Mouse (Mus musculus): ENCODE measurements at regions not wholly inside any gene's neighbourhood (a gene's known extent, or its start where the extent isn't known, plus 50 kb on each side); places are given as distances from the start of the nearest gene placed in this dataset.

DNA sequence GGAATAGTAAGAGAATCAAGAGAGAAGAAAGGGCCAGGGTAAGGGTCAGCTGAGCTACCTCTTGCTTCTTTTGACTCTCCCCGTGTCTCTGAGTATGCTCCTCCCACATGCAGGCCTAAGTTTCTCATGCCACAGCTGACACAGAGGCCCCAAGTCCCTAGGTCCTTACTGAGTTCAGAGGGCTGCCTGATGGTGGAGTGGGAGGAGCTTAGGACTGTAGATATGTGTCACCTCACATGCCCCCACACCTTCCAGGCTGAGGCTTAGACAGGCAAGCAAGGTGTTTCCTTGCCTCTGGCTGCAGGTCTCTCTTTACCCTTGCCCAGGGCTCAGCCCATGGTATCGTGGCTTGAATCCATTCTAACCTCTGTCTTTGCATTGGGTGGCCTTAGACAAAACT lies 131.8 kb upstream of the Ccnd1 start:
- no peak; a peak in 1 of 4 replicates for ATAC-seq (replicated peaks in 1 of 2; ENCODE audit: insufficient read depth in 1 of 2, low FRiP score in 2 of 2, low TSS enrichment in 1 of 2, low read depth in 1 of 2, poor library complexity in 2 of 2, severe bottlenecking in 2 of 2)

DNA sequence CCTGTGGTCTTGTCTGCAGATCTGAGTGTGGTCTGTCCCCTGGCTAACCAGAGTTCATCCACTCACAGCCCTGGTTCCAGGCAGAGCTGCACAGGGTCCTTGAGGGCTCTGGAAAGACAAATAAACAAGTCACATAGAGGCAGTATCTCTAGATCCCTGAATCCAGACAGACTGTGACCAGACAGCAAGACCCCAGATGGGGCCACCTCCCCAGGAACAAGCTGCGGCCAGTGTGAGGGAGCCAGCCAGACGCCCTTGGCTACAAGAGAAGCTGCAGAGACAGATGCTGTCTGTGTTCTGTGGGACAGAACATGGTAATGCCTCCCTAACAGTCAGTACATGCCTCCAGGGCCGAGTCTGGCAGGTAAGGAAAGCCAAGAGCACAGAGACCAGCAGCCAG lies 127.6 kb upstream of the Ccnd1 start:
- no peak for ATAC-seq (replicated peaks in 1 of 2; ENCODE audit: insufficient read depth in 1 of 2, low FRiP score in 2 of 2, low TSS enrichment in 1 of 2, low read depth in 1 of 2, poor library complexity in 2 of 2, severe bottlenecking in 2 of 2)

DNA sequence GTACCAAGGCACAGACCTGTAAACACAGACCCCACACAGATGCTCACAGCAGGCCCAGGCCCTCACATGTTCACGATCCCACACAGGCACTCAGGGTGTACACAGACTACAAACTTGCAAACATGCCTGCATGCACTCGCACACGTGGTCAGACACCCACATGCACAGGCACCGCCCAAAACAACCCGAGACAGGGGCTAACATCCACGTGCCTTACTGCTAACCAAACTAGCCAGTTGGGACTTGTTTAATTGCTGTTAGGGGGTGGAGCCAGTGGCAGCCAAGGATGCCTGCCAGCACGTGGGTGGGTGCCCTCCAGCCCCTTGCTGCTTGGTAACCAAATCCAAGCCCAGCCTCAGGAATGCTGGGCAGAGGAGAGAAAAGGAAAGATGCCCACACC lies 116.6 kb upstream of the Ccnd1 start:
- no peak for ATAC-seq (replicated peaks in 1 of 2; ENCODE audit: insufficient read depth in 1 of 2, low FRiP score in 2 of 2, low TSS enrichment in 1 of 2, low read depth in 1 of 2, poor library complexity in 2 of 2, severe bottlenecking in 2 of 2)

DNA sequence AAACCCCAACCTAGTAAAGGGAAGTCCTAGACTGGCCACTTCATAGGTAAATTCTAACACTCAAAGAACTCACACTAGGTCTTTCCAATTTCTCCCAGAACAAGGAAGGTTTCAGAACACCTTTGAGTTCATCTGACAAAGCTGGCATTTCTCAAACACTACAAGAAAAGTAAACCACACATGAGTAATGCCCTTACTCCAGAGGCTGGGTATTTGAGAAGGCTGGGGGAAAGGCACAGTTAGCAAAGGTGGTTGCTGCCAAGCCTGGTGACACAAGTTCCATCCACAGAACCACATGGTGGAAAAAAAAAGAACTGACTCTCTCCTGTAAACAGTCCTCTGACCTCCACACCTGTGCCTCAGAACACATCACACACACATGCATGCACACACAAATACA lies 111.9 kb upstream of the Ccnd1 start:
- no peak for ATAC-seq (replicated peaks in 1 of 2; ENCODE audit: insufficient read depth in 1 of 2, low FRiP score in 2 of 2, low TSS enrichment in 1 of 2, low read depth in 1 of 2, poor library complexity in 2 of 2, severe bottlenecking in 2 of 2)

DNA sequence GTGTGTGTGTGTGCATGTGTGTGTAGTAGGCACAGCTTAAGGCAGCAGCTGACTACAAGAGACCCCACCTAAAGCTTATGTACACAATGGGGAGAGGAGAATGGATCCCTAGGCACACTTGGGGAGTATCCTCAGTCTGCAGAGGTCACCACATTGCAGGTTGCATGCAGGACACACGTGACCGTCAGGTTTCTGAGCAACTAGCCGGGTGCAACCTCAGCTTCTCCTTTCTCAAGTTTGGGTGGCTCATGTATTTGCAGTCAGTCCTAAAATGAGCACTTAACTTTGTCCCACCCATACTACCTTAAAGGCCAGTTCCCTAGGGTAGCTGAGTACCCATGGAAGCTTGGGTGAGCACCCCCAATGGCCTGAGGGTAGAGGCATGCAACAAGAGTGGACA lies 111.0 kb upstream of the Ccnd1 start:
- peak; percentile 38 to 60; a peak in 3 of 4 replicates for ATAC-seq (replicated peaks in 1 of 2; ENCODE audit: insufficient read depth in 1 of 2, low FRiP score in 2 of 2, low TSS enrichment in 1 of 2, low read depth in 1 of 2, poor library complexity in 2 of 2, severe bottlenecking in 2 of 2)

DNA sequence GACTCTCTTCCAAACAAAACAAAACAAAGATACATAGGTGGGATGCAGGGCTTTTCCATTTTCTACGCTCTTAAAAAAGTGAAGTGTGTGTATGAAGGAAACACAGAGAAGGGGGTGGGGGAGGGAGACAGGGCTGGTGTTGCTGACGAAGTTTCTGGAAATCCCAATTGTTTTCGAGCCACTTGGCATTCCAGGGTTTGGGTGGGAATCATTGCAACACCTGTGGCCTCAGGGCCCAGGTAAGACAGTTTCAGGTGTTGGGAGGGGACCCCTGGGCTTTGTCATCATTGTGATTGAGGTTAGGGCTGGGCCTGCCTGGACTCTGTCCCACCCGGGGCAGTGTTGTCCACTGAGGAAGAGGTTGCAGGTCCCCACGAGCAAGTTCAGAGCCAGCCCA lies 108.8 kb upstream of the Ccnd1 start:
- ATAC-seq (replicated peaks in 1 of 2; ENCODE audit: insufficient read depth in 1 of 2, low FRiP score in 2 of 2, low TSS enrichment in 1 of 2, low read depth in 1 of 2, poor library complexity in 2 of 2, severe bottlenecking in 2 of 2), result no peak

DNA sequence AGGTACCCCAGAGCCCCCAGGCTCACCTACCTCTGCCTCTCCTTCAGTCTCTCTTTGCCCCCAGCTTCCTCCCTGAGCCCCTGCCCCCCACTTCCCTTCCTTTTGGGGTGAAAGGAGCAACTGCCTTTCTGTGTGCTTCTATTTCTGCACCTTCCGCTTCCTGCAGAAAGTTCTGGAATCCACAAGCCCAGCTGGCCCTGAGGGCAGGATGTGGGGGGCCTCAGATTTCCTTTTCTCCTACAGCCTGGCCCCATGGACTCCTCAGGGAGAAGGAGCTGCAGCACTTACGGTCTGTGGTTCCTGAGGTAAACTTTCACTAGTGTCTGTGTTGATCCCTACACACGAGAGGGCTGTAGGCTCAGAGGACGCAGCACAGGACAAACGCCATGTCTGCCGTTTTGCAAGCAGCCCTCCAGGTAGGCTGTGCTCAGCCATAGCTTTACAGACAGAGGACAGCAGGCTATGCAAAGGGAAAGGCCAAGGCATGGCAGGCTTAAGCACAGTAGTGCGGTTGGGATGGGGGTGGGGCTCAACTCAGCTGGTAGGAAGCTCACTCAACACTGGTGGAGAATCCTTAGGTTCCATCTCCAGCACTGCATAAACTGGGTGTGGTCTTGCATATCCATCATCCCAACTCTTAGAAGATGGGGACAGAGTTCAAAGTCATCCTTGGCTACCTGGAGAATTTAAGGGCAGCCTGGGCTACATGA lies 108.2 kb upstream of the Ccnd1 start:
- ATAC-seq (replicated peaks in 1 of 2; ENCODE audit: insufficient read depth in 1 of 2, low FRiP score in 2 of 2, low TSS enrichment in 1 of 2, low read depth in 1 of 2, poor library complexity in 2 of 2, severe bottlenecking in 2 of 2), result peak; percentile 46 to 51

DNA sequence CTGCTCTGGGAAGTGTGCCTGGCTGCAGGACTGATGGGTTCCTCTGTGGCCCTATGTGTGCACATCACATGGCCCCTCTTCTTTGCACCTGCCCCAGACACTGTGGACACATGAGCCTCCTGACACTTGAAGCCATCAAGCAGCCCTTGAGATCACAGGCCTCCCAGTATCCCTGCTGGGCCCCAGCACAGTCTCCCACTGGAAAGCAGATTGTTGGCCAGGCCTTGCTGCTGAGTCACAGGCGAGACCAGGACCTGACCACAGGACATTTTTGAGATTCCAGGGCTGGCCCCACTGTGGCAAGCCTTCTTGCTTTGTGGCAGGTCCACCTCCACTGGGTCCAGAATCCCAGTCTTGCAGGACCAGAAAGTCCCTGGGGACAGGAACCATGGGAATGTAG lies 105.5 kb upstream of the Ccnd1 start:
- no peak for ATAC-seq (replicated peaks in 1 of 2; ENCODE audit: insufficient read depth in 1 of 2, low FRiP score in 2 of 2, low TSS enrichment in 1 of 2, low read depth in 1 of 2, poor library complexity in 2 of 2, severe bottlenecking in 2 of 2)

DNA sequence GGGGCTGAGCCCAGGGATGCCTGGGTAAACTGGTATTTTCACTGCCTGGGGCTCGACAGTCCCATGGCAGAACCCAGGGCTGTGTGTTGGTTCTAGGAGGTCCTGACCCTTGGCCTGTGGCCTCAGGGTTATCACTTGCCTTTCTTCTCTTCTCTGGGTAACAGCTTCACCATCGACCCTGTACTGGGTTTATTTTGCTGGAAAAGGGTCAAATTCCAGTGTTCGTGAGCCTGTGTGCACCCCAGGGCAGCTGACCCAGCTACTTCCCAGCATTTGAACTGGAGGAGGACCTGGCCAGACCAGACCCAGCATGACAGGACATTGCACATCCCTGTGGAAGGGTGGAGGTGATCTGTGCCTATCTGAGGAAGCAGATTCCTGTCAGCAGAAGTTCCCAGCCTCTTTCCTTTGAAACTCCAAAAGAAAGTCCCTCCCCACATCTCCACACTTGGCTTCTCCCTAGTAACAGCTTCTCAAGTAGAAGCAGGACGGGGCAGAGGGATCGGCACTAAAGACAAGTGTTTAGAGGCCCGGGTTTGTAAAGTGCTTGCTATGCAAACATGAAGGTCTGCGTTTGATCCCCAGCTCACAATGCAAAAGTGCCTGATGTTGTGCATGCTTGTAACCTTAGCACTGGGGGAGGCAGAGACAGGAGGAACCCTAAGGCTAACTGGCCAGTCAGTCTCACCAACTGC lies 103.9 kb upstream of the Ccnd1 start:
- ATAC-seq (replicated peaks in 1 of 2; ENCODE audit: insufficient read depth in 1 of 2, low FRiP score in 2 of 2, low TSS enrichment in 1 of 2, low read depth in 1 of 2, poor library complexity in 2 of 2, severe bottlenecking in 2 of 2), result no peak

DNA sequence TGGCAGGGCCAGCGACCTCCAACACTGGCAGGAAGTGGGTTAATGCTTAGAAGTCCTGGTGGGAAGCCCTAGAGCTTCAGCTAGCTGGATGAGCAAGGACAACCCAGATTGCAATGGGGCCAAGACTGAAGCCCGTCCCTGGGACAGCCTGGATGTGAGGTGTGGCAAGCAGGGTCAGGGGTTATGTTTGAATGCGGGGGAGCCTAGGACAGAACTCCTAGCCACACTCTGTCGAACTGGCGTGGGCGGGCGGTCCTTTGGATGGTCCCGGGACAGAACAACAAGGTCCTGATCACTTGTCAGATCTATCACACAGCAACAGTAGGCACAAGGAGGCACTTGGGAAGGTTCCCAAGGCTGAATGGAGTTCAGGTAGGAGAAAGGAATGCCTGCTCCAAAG lies 101.1 kb upstream of the Ccnd1 start:
- ATAC-seq (replicated peaks in 1 of 2; ENCODE audit: insufficient read depth in 1 of 2, low FRiP score in 2 of 2, low TSS enrichment in 1 of 2, low read depth in 1 of 2, poor library complexity in 2 of 2, severe bottlenecking in 2 of 2), result no peak

DNA sequence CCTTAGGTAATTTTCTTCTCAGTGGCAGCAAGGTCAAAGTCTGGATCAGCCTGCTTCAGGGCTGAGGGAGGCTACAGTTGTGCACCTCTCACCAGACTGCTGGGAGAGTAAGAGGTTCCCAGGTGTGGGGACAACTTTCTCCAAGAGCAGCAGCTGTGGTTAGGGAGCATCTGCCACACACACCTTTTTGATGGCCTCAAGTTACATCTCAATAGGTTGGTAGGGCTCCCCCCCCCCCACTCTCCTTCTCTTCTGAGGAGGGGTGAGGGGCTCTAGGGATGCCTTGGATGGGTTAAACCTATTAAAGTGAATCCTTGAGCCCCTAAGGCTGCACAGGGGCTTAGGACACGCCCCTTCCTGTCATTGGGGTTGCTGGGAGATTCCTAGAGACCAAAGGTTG lies 94.7 kb upstream of the Ccnd1 start:
- ATAC-seq (replicated peaks in 1 of 2; ENCODE audit: insufficient read depth in 1 of 2, low FRiP score in 2 of 2, low TSS enrichment in 1 of 2, low read depth in 1 of 2, poor library complexity in 2 of 2, severe bottlenecking in 2 of 2), result no peak

DNA sequence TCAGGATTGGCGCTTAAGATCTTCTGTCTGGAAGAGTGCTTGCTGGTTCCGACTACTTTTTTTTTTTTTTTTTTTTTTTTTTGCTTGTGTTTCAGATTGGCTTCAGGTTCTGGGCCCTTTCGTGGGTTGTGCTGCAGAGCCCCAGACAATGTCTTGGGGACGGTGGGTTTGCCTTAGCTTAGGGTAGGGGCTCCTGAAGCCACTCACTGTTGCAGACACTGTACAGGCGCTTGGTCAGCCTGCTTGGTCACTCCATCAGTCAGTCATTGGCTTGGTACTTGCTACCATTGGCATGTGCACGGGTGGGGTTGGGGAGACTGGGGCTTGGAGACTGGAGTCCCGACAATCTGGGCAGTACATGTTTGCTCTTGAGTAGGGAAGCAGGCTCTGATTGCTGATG lies 91.5 kb upstream of the Ccnd1 start:
- ATAC-seq (replicated peaks in 1 of 2; ENCODE audit: insufficient read depth in 1 of 2, low FRiP score in 2 of 2, low TSS enrichment in 1 of 2, low read depth in 1 of 2, poor library complexity in 2 of 2, severe bottlenecking in 2 of 2), result no peak

DNA sequence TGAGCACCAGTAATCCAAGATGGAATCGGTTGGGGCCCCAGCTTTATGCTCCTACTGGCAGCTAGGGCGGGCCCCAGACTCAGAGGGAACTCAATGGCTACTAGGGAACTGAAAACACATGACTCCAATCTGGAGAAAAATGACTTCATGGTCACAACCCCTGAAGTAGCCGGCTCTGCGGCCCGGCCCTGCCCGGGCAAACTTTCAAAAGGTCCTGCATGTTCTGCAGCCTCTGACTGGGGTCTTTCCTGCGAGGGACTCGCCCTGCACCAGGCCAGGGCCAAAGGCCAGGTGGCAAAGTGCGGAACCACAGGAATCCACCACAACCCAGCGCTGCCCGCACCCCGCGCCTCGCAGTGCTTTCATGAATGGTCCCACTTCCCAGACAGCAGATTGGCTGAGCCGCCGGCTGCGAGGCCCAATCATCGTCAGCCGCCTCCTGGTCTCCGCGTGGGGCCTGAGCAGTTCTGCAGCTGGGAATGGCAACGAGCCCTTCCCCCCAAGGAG lies 91.0 kb upstream of the Ccnd1 start:
- peak; percentile 60 to 65 for ATAC-seq (replicated peaks in 1 of 2; ENCODE audit: insufficient read depth in 1 of 2, low FRiP score in 2 of 2, low TSS enrichment in 1 of 2, low read depth in 1 of 2, poor library complexity in 2 of 2, severe bottlenecking in 2 of 2)

DNA sequence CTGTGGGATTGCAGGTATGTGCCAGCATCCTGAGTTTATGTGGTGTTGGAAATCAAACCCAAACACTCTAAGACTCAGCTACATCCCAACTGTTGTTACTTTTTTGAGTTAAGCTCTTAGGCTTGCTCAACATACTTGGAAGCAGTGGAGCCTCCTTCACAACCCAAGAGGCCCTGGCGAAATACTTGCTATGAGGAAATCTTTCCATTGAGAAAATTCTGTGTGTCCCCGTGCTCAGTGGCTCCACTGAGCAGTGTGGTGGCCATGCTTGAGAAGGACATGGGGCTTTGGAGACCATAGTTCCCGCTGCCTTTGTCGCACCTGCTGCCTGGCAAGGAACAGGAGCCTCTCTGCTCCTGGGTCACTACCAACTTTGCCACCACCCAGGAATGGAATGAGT lies 89.9 kb upstream of the Ccnd1 start:
- ATAC-seq (replicated peaks in 1 of 2; ENCODE audit: insufficient read depth in 1 of 2, low FRiP score in 2 of 2, low TSS enrichment in 1 of 2, low read depth in 1 of 2, poor library complexity in 2 of 2, severe bottlenecking in 2 of 2), result peak in 1 of 2 experiments; percentile 27; a peak in 1 of 4 replicates

DNA sequence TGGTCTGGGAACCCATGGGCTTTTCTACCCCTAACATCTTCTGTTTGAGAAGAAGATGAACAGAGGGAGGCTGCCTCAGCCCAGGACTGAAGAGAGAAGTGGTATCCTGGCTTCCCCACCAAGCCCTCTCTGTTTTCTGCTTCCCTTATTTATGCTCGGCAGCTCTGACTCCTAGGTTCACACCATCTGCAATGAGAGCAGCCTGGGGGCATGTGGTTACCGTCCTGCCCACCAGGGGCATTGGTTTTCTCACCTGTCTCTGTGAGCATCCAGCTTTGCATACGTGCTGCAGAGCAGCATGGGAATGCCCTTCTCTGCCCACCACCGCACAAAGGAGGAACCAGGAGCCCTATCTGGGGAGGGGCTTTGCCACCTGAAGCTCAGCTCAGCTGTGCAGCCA lies 89.4 kb upstream of the Ccnd1 start:
- ATAC-seq (replicated peaks in 1 of 2; ENCODE audit: insufficient read depth in 1 of 2, low FRiP score in 2 of 2, low TSS enrichment in 1 of 2, low read depth in 1 of 2, poor library complexity in 2 of 2, severe bottlenecking in 2 of 2), result peak; percentile 38 to 57

DNA sequence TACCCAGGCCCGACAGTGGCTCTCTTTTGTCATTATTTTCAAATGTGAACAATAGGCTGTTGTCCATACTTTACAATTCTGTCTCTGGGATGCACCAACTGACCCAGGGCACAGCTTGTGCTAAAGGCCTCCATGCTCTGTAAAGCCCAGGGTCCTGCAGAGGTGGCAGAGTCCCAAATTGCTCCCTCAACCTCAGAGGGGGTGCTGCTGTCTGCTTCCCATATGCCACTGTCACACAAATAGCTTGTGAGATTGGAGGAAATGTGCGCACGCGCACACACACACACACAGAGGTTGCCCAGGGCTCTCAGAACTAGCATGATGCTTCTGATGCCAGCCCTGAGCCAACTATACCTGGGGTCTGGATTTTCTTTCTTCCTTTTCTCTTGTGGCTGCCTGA lies 87.3 kb upstream of the Ccnd1 start:
- ATAC-seq (replicated peaks in 1 of 2; ENCODE audit: insufficient read depth in 1 of 2, low FRiP score in 2 of 2, low TSS enrichment in 1 of 2, low read depth in 1 of 2, poor library complexity in 2 of 2, severe bottlenecking in 2 of 2), result no peak

DNA sequence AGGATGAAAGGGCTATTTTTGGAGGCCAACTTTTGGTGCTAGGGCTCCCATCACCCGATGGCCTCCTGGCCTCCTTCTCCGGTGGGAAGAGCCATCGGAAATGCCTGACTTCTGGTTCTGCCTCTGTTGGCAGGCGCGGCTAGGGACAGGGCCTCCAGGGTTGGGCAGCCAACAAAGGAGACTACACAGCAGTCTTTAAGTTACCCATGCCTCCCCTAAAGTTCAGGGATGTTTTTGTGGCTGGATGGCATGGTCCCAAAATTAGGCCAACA lies 86.2 kb upstream of the Ccnd1 start:
- ATAC-seq (replicated peaks in 1 of 2; ENCODE audit: insufficient read depth in 1 of 2, low FRiP score in 2 of 2, low TSS enrichment in 1 of 2, low read depth in 1 of 2, poor library complexity in 2 of 2, severe bottlenecking in 2 of 2), result no peak

DNA sequence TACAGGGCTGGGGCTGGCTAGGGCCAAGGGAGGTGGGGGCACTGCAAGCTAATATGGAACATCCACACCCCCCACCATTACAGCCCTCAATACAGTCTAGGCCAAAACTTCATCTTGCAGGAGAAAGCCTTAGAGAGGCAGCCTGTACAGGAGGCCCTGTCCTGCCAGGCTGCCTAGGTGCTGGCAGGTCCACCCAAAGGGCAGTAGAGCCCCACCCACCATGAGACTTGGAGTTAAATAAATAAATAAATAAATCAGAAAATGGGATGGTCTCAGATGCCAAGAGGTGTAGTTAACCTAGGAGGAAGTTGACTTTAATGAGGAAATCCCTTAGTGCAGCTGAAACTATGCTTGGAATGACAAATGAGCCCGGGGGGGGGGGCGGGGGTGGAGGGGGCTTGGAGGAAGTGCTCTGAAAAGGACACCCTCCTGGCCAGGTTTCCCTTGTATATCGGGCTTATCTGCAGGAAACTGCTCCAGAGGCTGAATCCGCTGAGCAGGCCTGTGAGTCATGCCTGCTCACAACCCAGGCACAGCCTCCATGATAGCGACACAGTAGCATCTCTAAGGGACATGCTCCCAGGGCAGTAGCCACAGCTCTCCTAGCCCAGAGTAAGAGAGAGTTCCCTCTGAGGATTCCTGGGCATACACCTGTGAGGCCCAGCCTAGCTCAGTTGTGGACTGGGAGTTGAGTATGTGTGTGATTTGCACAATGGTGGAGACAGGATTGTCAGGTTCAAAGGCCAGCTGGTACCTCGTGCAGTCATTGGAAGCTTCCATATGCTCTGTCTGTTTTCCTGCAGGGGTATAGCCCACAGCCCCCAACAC lies 85.7 kb upstream of the Ccnd1 start:
- peak; percentile 38 to 42; a peak in 3 of 4 replicates for ATAC-seq (replicated peaks in 1 of 2; ENCODE audit: insufficient read depth in 1 of 2, low FRiP score in 2 of 2, low TSS enrichment in 1 of 2, low read depth in 1 of 2, poor library complexity in 2 of 2, severe bottlenecking in 2 of 2)
